Mouse (Mus musculus) ES-Bruce4 (cell line): ENCODE measurements around the gene Aip. TPM values are rescaled to one million over a fixed set of nuclear protein-coding genes. Genes with fewer than 3 reads are reported as not detected.
A peak's percentile ranks its signal among the peaks of the same experiment; 100 is the strongest.

ENCODE experiments used
- H3K27ac ChIP-seq: 2 replicates; pipeline ENCODE4 v1.5.1; 2012; ENCODE audit warnings: low read length, inconsistent platforms; ENCODE audit not compliant: insufficient read depth
- H3K27me3 ChIP-seq: 2 replicates; pipeline ENCODE4 v1.6.1; 2012; ENCODE audit warnings: mild to moderate bottlenecking, low read length, inconsistent platforms; ENCODE audit not compliant: control insufficient read depth, poor library complexity, insufficient read depth, severe bottlenecking
- H3K36me3 ChIP-seq: 2 replicates; pipeline ENCODE4 v1.6.1; 2012; ENCODE audit warnings: inconsistent platforms, mild to moderate bottlenecking, low read length, moderate library complexity; ENCODE audit not compliant: control insufficient read depth, poor library complexity, insufficient read depth, severe bottlenecking
- H3K4me1 ChIP-seq: one replicate; pipeline ENCODE4 v1.8.1; 2011; ENCODE audit warnings: low read length; ENCODE audit not compliant: control insufficient read depth, insufficient read depth
- H3K4me3 ChIP-seq: 2 replicates; pipeline ENCODE4 v1.5.1; 2011; ENCODE audit warnings: low read depth, mild to moderate bottlenecking, low read length
- H3K9ac ChIP-seq: 2 replicates; pipeline ENCODE4 v1.6.1; 2012; ENCODE audit warnings: low read depth, mild to moderate bottlenecking, inconsistent platforms; ENCODE audit not compliant: poor library complexity, severe bottlenecking
- H3K9me3 ChIP-seq: replicated peaks from 2 replicates; pipeline ENCODE4 v1.6.1; 2012; ENCODE audit warnings: mild to moderate bottlenecking, low read length, inconsistent platforms; ENCODE audit not compliant: control insufficient read depth, poor library complexity, insufficient read depth, severe bottlenecking
- CTCF ChIP-seq: IDR thresholded peaks from one replicate; pipeline ENCODE4 v1.8.1; 2011; ENCODE audit warnings: low read depth, low read length
- EP300 ChIP-seq: IDR thresholded peaks from 2 replicates; pipeline ENCODE4 v1.6.1; 2011; ENCODE audit warnings: low read depth, low read length; ENCODE audit not compliant: insufficient read depth
- POLR2A ChIP-seq: IDR thresholded peaks from one replicate; pipeline ENCODE4 v1.8.1; 2011; ENCODE audit warnings: low read length; ENCODE audit not compliant: insufficient read depth
- polyA plus RNA-seq: library from polyadenylated mRNA; stranded (reverse); fragments of >200 nt; gene quantifications from 2 replicates; pipeline ENCODE4 v1.2.4, GENCODE M21; 2011; ENCODE audit warnings: low read depth; ENCODE audit not compliant: missing spikeins, insufficient read depth, insufficient read length

The Aip gene
- polyA plus RNA-seq, 1 experiment: 43.8 TPM

DNA sequence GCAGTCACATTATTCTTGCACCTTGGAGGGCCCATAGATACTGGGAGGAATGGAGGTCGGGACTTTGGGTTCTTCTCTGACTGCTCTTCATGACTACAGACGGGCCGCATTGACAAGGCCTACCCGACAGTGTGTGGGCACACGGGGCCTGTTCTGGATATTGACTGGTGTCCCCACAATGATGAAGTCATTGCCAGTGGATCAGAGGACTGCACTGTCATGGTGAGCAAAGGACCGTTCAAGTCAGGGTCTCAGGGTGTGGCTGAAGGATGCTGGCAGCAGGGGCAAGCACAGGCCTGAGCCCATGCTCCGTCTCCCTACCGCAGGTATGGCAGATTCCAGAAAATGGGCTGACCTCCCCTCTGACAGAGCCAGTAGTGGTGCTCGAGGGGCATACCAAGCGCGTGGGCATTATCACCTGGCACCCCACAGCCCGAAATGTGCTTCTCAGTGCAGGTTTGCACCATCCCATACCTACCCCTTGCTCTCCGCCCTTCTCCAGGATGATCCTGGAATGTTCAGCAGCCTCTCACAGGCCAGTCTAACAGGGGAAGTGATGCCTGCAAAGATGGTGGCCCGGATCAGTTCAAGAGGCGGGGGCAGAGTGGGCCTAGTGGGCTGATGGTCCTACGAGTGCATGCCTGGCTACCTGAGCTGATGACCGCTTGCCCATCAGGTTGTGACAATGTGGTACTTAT is 24.3 kb upstream of the Aip start:
- H3K4me1 ChIP-seq: peaks cover 2% of the 10 kb centered on the region
- no peaks in the 10 kb centered on the region for H3K27me3 ChIP-seq
- no peak for TF ChIP-seq CTCF
- no peak for TF ChIP-seq POLR2A
- no peak for TF ChIP-seq EP300
- no peak overlapping the region for H3K9ac ChIP-seq
- H3K36me3 ChIP-seq: 0 out of 2 replicates have a peak, but pooled peaks cover 2% of the 10 kb centered on the region
- H3K9me3 ChIP-seq: no peaks in the 10 kb centered on the region
- H3K4me3 ChIP-seq: no peak overlapping the region
- no peak overlapping the region for H3K27ac ChIP-seq

DNA sequence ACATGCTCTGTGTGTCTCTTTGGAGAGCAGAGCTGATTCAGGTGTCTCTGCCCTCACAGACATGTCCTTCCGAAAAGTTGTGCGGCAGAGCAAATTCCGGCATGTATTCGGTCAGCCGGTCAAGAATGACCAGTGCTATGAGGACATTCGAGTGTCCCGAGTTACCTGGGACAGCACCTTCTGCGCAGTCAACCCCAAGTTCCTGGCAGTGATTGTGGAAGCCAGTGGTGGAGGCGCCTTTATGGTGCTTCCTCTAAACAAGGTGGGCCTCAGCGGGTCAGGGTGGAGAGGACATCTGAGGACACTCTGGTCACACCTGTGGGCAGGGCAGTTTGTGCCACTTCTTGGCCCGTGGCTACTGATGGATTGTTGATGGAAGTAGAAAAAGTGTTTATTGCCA is 23.6 kb upstream of the Aip start:
- H3K4me3 ChIP-seq: peak overlapping the region; percentile 87
- 0 out of 2 replicates have a peak, but pooled peaks cover 2% of the 10 kb centered on the region for H3K36me3 ChIP-seq
- peak overlapping the region; percentile 78 for H3K9ac ChIP-seq
- H3K9me3 ChIP-seq: no peaks in the 10 kb centered on the region
- peaks cover 2% of the 10 kb centered on the region for H3K4me1 ChIP-seq
- H3K27ac ChIP-seq: no peak overlapping the region
- H3K27me3 ChIP-seq: no peaks in the 10 kb centered on the region
- no peak for TF ChIP-seq CTCF
- no peak for TF ChIP-seq POLR2A
- TF ChIP-seq EP300: no peak

DNA sequence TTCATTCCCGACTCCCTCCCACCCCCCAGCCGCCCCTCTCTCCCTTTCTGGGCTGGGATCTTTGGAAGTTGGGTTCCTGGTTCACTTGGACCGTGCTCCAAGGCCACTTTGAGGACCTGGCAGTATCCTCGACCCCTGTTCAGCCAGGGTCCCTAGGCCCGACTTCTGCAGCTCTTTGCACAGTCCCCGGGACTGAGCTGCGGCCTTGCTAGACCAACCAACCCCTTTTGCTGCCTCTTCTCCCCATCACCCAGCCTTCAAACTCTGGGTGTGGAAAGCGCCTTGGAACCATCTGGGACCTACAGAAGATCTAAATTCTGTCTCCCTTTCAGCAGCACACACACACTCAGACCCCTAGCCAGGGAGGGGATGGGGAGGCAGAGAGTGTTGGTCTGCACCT is 23.2 kb upstream of the Aip start:
- Histone ChIP-seq H3K9me3 (no peaks in the 10 kb centered on the region), H3K9ac (peak overlapping the region; percentile 78), H3K4me3 (peak overlapping the region; percentile 87), H3K36me3 (0 out of 2 replicates have a peak, but pooled peaks cover 2% of the 10 kb centered on the region), H3K27ac (no peak overlapping the region), H3K27me3 (no peaks in the 10 kb centered on the region), H3K4me1 (peaks cover 2% of the 10 kb centered on the region)
- TF ChIP-seq CTCF: no peak
- TF ChIP-seq POLR2A: no peak
- no peak for TF ChIP-seq EP300

DNA sequence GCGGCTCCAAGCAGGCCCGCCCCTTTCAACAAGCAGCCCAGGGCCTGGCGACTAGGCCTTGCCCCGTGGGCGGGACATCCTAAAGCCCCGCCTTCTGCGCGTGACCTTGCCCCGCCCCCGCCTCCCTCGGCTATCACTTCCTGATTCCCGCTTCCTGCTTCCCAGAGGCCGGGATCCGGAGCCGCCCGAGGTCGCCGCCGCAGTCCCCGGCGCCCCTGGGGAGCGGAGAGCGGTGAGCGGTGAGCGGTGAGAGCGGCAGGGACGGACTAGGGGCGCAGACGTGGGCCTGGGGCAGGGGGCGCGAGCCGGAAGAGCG is 22.8 kb upstream of the Aip start, which contains the start of gene Coro1b:
Gene Coro1b (plus strand): TSS at position 129 of the 316 bp plus-strand sequence.
- Histone ChIP-seq H3K9me3 (no peaks in the 10 kb centered on the region), H3K4me1 (peaks cover 2% of the 10 kb centered on the region), H3K4me3 (peak within 1 kb of the TSS; percentile 87), H3K36me3 (0 out of 2 replicates have a peak, but pooled peaks cover 2% of the 10 kb centered on the region), H3K27ac (no peak within 1 kb of the TSS), H3K9ac (peak within 1 kb of the TSS; percentile 78), H3K27me3 (no peaks in the 10 kb centered on the region)
- TF ChIP-seq CTCF (no peak), POLR2A (peak; percentile 16)

DNA sequence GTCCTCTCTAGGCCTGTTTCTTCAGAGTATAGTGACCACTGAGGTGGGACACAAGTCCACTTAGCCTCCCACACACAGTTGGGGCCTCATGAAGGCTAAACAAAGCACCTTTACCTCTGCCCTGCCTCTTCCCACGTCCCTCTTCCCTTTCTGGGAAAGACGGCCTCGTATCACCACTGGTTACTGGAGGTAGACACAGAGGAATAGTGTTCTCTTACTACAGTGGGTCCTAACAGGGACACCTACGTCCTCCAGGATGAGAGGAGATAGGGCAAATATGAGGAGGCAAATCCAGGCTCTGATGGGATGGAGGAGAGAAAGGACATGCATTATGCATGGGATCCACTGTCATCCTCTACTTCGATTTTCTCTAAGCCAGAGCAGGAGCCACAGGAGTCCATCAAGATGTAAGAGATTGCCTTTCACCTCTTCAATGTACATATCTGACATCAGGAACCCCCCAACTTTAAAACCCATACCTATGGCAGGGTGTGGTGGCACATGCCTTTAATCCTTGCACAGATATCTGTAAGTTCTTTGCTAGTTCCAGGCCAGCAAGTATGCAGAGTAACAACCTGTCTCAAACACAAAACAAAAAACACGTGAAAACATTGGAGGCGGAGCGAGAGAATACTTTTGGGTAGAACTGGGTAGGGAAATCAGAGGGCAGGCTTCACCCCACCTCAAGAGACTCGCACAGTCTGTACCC is 22.3 kb upstream of the Aip start:
- Histone ChIP-seq H3K9ac (no peak overlapping the region), H3K9me3 (no peaks in the 10 kb centered on the region), H3K36me3 (0 out of 2 replicates have a peak, but pooled peaks cover 2% of the 10 kb centered on the region), H3K4me1 (peaks cover 2% of the 10 kb centered on the region), H3K4me3 (no peak overlapping the region), H3K27me3 (no peaks in the 10 kb centered on the region), H3K27ac (no peak overlapping the region)
- no peak for TF ChIP-seq POLR2A
- no peak for TF ChIP-seq EP300
- no peak for TF ChIP-seq CTCF

DNA sequence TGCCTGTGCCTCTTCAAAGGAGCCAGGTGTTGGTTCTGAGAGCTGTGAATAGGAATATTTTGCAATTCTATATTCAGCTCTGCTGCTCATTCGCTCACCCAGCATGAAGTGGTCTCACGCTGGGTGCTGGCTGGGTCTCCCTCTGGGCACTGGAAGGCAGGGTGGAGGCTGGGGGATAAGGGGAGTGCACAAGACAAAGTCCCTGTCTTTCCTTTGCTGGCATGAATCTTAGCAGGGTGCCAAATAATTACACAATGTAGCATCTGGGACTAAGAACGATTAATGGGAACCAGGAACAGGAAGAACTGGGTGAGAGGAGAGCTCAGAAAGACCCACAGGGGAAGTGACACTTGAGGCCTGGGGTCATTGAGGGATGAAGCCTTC is 21.4 kb upstream of the Aip start:
- H3K27me3 ChIP-seq: no peaks in the 10 kb centered on the region
- TF ChIP-seq EP300 (no peak), POLR2A (no peak), CTCF (no peak)
- H3K4me3 ChIP-seq: no peak overlapping the region
- H3K4me1 ChIP-seq: peaks cover 2% of the 10 kb centered on the region
- no peaks in the 10 kb centered on the region for H3K9me3 ChIP-seq
- H3K36me3 ChIP-seq: 0 out of 2 replicates have a peak, but pooled peaks cover 2% of the 10 kb centered on the region
- no peak overlapping the region for H3K27ac ChIP-seq
- H3K9ac ChIP-seq: no peak overlapping the region
